Mouse (Mus musculus): ENCODE data around the gene Pde4b. TPM values are rescaled to one million over a fixed set of nuclear protein-coding genes. Genes with fewer than 3 reads are reported as not detected.

Gene Pde4b
- polyA plus RNA-seq, 1 experiment: 78.9 TPM

GRCm38 (mm10) chr4:102290052-102290734 lies 202.8 kb downstream of the Pde4b start:
- TF ChIP-seq CTCF (IDR thresholded peaks at IDR 0.05; ENCODE audit: borderline replicate concordance, insufficient read depth, low read depth, low read length): no peak
- TF ChIP-seq POLR2A (IDR thresholded peaks at IDR 0.05; ENCODE audit: borderline replicate concordance, insufficient read depth, low read length): no peak
- Histone ChIP-seq H3K27ac (ENCODE audit: insufficient read depth, low read length) (no peak overlapping the region), H3K4me1 (ENCODE audit: control insufficient read depth, insufficient read depth, low read length) (peaks cover 12% of the 10 kb centered on the region; the same call in 1 of the 2 replicates), H3K27me3 (ENCODE audit: control insufficient read depth, insufficient read depth, low read length) (no peaks in the 10 kb centered on the region), H3K4me3 (replicated peaks; ENCODE audit: insufficient read depth, low read depth, low read length) (no peak overlapping the region)
- DNase-seq: peak; percentile 53 to 61
- 35% methylated on average over 6 of the region's 6 CpGs for WGBS

GRCm38 (mm10) chr4:102297558-102297957 lies 210.2 kb downstream of the Pde4b start:
- Histone ChIP-seq H3K4me1 (ENCODE audit: control insufficient read depth, insufficient read depth, low read length) (peaks cover 6% of the 10 kb centered on the region; the same call in 1 of the 2 replicates), H3K4me3 (replicated peaks; ENCODE audit: insufficient read depth, low read depth, low read length) (no peak overlapping the region), H3K27me3 (ENCODE audit: control insufficient read depth, insufficient read depth, low read length) (no peaks in the 10 kb centered on the region), H3K27ac (ENCODE audit: insufficient read depth, low read length) (no peak overlapping the region)
- TF ChIP-seq POLR2A (IDR thresholded peaks at IDR 0.05; ENCODE audit: borderline replicate concordance, insufficient read depth, low read length): no peak
- no peak for TF ChIP-seq CTCF (IDR thresholded peaks at IDR 0.05; ENCODE audit: borderline replicate concordance, insufficient read depth, low read depth, low read length)
- DNase-seq: peak in 1 of 2 experiments; percentile 63

DNA sequence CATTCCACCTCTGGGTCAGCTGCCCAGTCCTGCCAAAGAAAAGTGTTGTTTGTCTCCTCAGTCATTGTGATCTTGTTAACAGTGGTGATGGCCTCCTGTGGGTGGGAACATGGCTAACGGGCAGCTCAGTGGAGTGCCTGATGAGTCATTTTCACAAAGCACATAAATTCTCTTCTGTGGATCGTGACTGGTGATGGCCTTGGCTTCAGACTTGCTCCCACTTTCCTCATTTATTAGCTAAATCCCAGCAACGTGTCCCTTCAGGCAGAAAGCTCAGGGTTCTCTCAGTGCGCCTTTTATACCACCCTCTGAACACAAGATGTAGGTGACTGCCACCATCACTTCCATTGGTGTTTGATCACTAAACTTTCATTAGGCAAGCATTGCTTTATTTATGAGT lies 215.2 kb downstream of the Pde4b start:
- TF ChIP-seq POLR2A (IDR thresholded peaks at IDR 0.05; ENCODE audit: borderline replicate concordance, insufficient read depth, low read length) (no peak), CTCF (IDR thresholded peaks at IDR 0.05; ENCODE audit: borderline replicate concordance, insufficient read depth, low read depth, low read length) (no peak)
- 33% methylated on average over 4 of the region's 4 CpGs for WGBS

DNA sequence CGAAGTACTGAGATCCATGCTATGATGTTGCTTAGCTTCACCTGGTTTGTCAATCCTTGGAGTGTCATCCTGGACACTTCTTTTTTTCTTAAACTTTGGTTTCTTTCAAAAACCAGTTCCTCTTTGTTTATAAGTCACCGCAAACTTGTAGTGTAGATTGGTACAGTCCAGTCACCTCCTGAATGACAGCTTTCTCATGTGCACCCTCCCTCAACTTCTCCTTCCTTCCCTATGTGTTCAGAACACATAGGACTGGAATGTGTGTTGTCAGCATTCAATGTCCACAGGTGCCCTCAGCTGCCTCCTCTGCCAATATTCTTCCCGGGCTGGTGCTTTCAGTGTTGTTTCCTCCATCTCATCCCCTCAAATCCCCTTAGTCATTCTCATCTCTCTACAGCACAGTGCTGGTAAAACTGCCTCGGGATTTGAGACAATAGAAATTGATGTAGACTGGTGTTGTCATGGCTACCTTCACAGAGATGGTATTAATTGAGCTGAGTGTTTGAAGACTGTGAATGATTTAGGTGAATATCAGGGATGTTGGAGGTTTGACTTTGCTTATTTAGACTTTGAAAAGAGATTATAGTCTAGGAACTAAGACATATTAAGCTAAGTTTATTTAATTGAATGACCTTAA lies 220.4 kb downstream of the Pde4b start:
- TF ChIP-seq CTCF (IDR thresholded peaks at IDR 0.05; ENCODE audit: borderline replicate concordance, insufficient read depth, low read depth, low read length) (no peak), POLR2A (IDR thresholded peaks at IDR 0.05; ENCODE audit: borderline replicate concordance, insufficient read depth, low read length) (no peak)
- H3K4me3 ChIP-seq (replicated peaks; ENCODE audit: insufficient read depth, low read depth, low read length): no peak overlapping the region
- H3K4me1 ChIP-seq (ENCODE audit: control insufficient read depth, insufficient read depth, low read length): peaks cover under 1% of the 10 kb centered on the region; the same call in 1 of the 2 replicates
- H3K27me3 ChIP-seq (ENCODE audit: control insufficient read depth, insufficient read depth, low read length): no peaks in the 10 kb centered on the region
- no peak for DNase-seq
- 54% methylated on average over 4 of the region's 4 CpGs for WGBS
- H3K27ac ChIP-seq (ENCODE audit: insufficient read depth, low read length): no peak overlapping the region

More for the DNA sequence above, 215.2 kb downstream of the Pde4b start:
- H3K4me3 ChIP-seq (replicated peaks; ENCODE audit: insufficient read depth, low read depth, low read length): no peak overlapping the region
- no peak overlapping the region for H3K27ac ChIP-seq (ENCODE audit: insufficient read depth, low read length)
- peaks cover 8% of the 10 kb centered on the region; the same call in 1 of the 2 replicates for H3K4me1 ChIP-seq (ENCODE audit: control insufficient read depth, insufficient read depth, low read length)
- DNase-seq: peak in 1 of 2 experiments; percentile 57
- no peaks in the 10 kb centered on the region for H3K27me3 ChIP-seq (ENCODE audit: control insufficient read depth, insufficient read depth, low read length)

- H3K27ac ChIP-seq (ENCODE audit: insufficient read depth, low read length): no peak overlapping the region
- no peaks in the 10 kb centered on the region for H3K27me3 ChIP-seq (ENCODE audit: control insufficient read depth, insufficient read depth, low read length)
- no peak for DNase-seq
- no peak overlapping the region for H3K4me3 ChIP-seq (replicated peaks; ENCODE audit: insufficient read depth, low read depth, low read length)
- peaks cover 7% of the 10 kb centered on the region; the same call in 1 of the 2 replicates for H3K4me1 ChIP-seq (ENCODE audit: control insufficient read depth, insufficient read depth, low read length)
- TF ChIP-seq CTCF (IDR thresholded peaks at IDR 0.05; ENCODE audit: borderline replicate concordance, insufficient read depth, low read depth, low read length) (no peak), POLR2A (IDR thresholded peaks at IDR 0.05; ENCODE audit: borderline replicate concordance, insufficient read depth, low read length) (no peak)
These were observed 223.3 kb downstream of the Pde4b start for GRCm38 (mm10) chr4:102310630-102311029.

- H3K4me3 ChIP-seq (replicated peaks; ENCODE audit: insufficient read depth, low read depth, low read length): no peak overlapping the region
- no peaks in the 10 kb centered on the region for H3K27me3 ChIP-seq (ENCODE audit: control insufficient read depth, insufficient read depth, low read length)
- DNase-seq: peak in 1 of 2 experiments; percentile 43
- WGBS: 86% methylated on average over 2 of the region's 2 CpGs
- H3K27ac ChIP-seq (ENCODE audit: insufficient read depth, low read length): no peak overlapping the region
- TF ChIP-seq POLR2A (IDR thresholded peaks at IDR 0.05; ENCODE audit: borderline replicate concordance, insufficient read depth, low read length) (no peak), CTCF (IDR thresholded peaks at IDR 0.05; ENCODE audit: borderline replicate concordance, insufficient read depth, low read depth, low read length) (no peak)
- H3K4me1 ChIP-seq (ENCODE audit: control insufficient read depth, insufficient read depth, low read length): peaks cover 14% of the 10 kb centered on the region; the same call in 1 of the 2 replicates
These were observed 228.7 kb downstream of the Pde4b start for GRCm38 (mm10) chr4:102316011-102316410.

- TF ChIP-seq POLR2A (IDR thresholded peaks at IDR 0.05; ENCODE audit: borderline replicate concordance, insufficient read depth, low read length): no peak
- TF ChIP-seq CTCF (IDR thresholded peaks at IDR 0.05; ENCODE audit: borderline replicate concordance, insufficient read depth, low read depth, low read length): no peak
- peaks cover 14% of the 10 kb centered on the region; the same call in 1 of the 2 replicates for H3K4me1 ChIP-seq (ENCODE audit: control insufficient read depth, insufficient read depth, low read length)
- no peaks in the 10 kb centered on the region for H3K27me3 ChIP-seq (ENCODE audit: control insufficient read depth, insufficient read depth, low read length)
- no peak overlapping the region for H3K4me3 ChIP-seq (replicated peaks; ENCODE audit: insufficient read depth, low read depth, low read length)
- WGBS: 81% methylated on average over 5 of the region's 5 CpGs
- DNase-seq: no peak
- no peak overlapping the region for H3K27ac ChIP-seq (ENCODE audit: insufficient read depth, low read length)
These were observed 229.4 kb downstream of the Pde4b start for GRCm38 (mm10) chr4:102316699-102317285.
